Comparison of ENCODE assay signal across 8 mouse cellular contexts in genomic region chr2:177464676-177465075, GRCm38 (mm10). TPM values are rescaled to one million over a fixed set of nuclear protein-coding genes. Genes with fewer than 3 reads are reported as not detected.
DNase-seq lines count a peak whose midpoint lies in the region; ATAC-seq and TF ChIP-seq lines count a peak whose summit lies in the region.
"Not testable (repeated sequence)": the region's sequence is repeated elsewhere in the genome, so short reads cannot be mapped to it uniquely, and the experiment has no call there.

Gene Zfp970, plus strand, starts transcription at chr2:177464733.

- peak within 1 kb of the TSS; percentile 45; the same call in 1 of the 2 replicates for H3K9ac ChIP-seq in liver, embryonic 13.5 days

- ATAC-seq in common myeloid progenitor, adult 5-6 weeks (replicated peaks; ENCODE audit: low read depth, poor library complexity, severe bottlenecking); liver, embryonic 13.5 days (ENCODE audit: low read depth): not testable (repeated sequence)

- H3K36me3 ChIP-seq in liver, embryonic 13.5 days: not testable (repeated sequence)

- H3K27ac ChIP-seq in gastrocnemius, adult 2 months: peak within 1 kb of the TSS; percentile 84
- H3K27ac ChIP-seq in liver, embryonic 13.5 days: not testable (repeated sequence)

- peak within 1 kb of the TSS; percentile 53 for H3K4me2 ChIP-seq in liver, embryonic 13.5 days

- not testable (repeated sequence) for H3K27me3 ChIP-seq in liver, embryonic 13.5 days

- not testable (repeated sequence) for TF ChIP-seq CTCF in gastrocnemius, adult 2 months (IDR thresholded peaks at IDR 0.05)

- WGBS in liver, embryonic 13.5 days (ENCODE audit: insufficient replicate concordance): 7% methylated on average over 8 of the region's 9 CpGs

- peak; percentile 56 to 93 for DNase-seq in adrenal gland, adult (ENCODE audit: inconsistent age in 2 of 2, low spot score in 1 of 2)
- DNase-seq in gastrocnemius, adult 2 months: peak; percentile 31
- peak; percentile 42 for DNase-seq in heart, postnatal 4 days
- peak; percentile 28 to 62 for DNase-seq in kidney, postnatal 4 days
- DNase-seq in liver, embryonic 13.5 days: peak; percentile 12
- DNase-seq in naive thymus-derived CD4-positive, alpha-beta T cell, adult 2 months (ENCODE audit: low read depth): peak; percentile 1
- peak; percentile 4 for DNase-seq in yolk sac, embryonic 10.5 days (ENCODE audit: low spot score)

- not testable (repeated sequence) for H3K9me3 ChIP-seq in liver, embryonic 13.5 days (replicated peaks)

- intact Hi-C loops in gastrocnemius, adult 2 months (cut with DNase I): not testable (repeated sequence)

- not testable (repeated sequence) for H3K4me1 ChIP-seq in liver, embryonic 13.5 days (replicated peaks)

- peak within 1 kb of the TSS; percentile 70 for H3K4me3 ChIP-seq in gastrocnemius, adult 2 months
- peak within 1 kb of the TSS; percentile 54 for H3K4me3 ChIP-seq in liver, embryonic 13.5 days (replicated peaks)

RNA-seq across cellular contexts. Expression of gene Zfp970, which starts in this region (rescaled TPM):
- total RNA-seq in common myeloid progenitor, adult 5-6 weeks (2017): 12.7 and 13.2 TPM in 2 replicates
- total RNA-seq in gastrocnemius, adult 2 months (2021): 10 to 100 TPM; 44.8 to 49.3 TPM
- total RNA-seq in heart, postnatal 4 days (2021): 10 to 100 TPM; 56.0 to 58.9 TPM
- polyA plus RNA-seq in liver, embryonic 13.5 days (2015; fragmentation: Nextera tagmentation; extraction: Ambion mirVana): 2.5 and 3.2 TPM in 2 replicates

Comparison
In these comparisons a context has a peak if more than half of its experiments do, and no peak if none do; other contexts are left out.
1. DNase-seq: peak in every context shown above with its lines; median percentile 74 in adrenal gland, adult; 45 in kidney, postnatal 4 days; 42 in heart, postnatal 4 days; 31 in gastrocnemius, adult 2 months; 12 in liver, embryonic 13.5 days; 4 in yolk sac, embryonic 10.5 days; 1 in naive thymus-derived CD4-positive, alpha-beta T cell, adult 2 months.